In genomic region chr13:101810667-101811066, GRCm38 (mm10) we compare ENCODE assay signal across 10 mouse cellular contexts. TPM values are rescaled to one million over a fixed set of nuclear protein-coding genes. Genes with fewer than 3 reads are reported as not detected.
DNase-seq lines count a peak whose midpoint lies in the region; ATAC-seq lines count a peak whose summit lies in the region.
"Had no signal": no experiment of that assay in that cellular context is flagged by ENCODE, and none has a peak within 500 bp of the region (broad histone marks: within the 10 kb centered on the region; RNA-seq: fewer than 3 reads in every experiment).

No protein-coding gene starts in this region.

- WGBS in hindbrain, embryonic 11.5 days: 83% methylated on average over 7 of the region's 7 CpGs
- WGBS in forebrain, embryonic 10.5 days: 83% methylated on average over 7 of the region's 7 CpGs

- no peak overlapping the region for H3K4me2 ChIP-seq in hindbrain, embryonic 11.5 days (replicated peaks; ENCODE audit: low read depth, low read length)

- no peak overlapping the region for H3K27ac ChIP-seq in hindbrain, embryonic 11.5 days (ENCODE audit: low read depth, low read length)
- no peak overlapping the region for H3K27ac ChIP-seq in forebrain, embryonic 10.5 days
- H3K27ac ChIP-seq: macrophage had no signal

- DNase-seq in heart, adult 18-20 months: peak; percentile 63 to 78
- no peak for DNase-seq in heart, postnatal 10 days
- DNase-seq in adipocyte (ENCODE audit: low spot score): peak; percentile 59
- peak; percentile 86 for DNase-seq in fat pad, adult 2 months (ENCODE audit: extremely low read depth, low read depth, low spot score)
- peak; percentile 31 for DNase-seq in left cerebral cortex, adult 11 months (ENCODE audit: low spot score)
- no peak for DNase-seq in urinary bladder, postnatal 14 days (ENCODE audit: low spot score)
- DNase-seq in hindbrain, embryonic 11.5 days (ENCODE audit: low spot score): no peak
- no peak for DNase-seq in forebrain, embryonic 10.5 days (ENCODE audit: extremely low spot score, low spot score)

- no peaks in the 10 kb centered on the region for H3K4me1 ChIP-seq in hindbrain, embryonic 11.5 days (replicated peaks; ENCODE audit: control insufficient read depth, insufficient read depth, low read length)
- H3K4me1 ChIP-seq in forebrain, embryonic 10.5 days: peaks cover 25% of the 10 kb centered on the region

- no peak overlapping the region for H3K4me3 ChIP-seq in hindbrain, embryonic 11.5 days (ENCODE audit: low read depth, low read length)
- no peak overlapping the region for H3K4me3 ChIP-seq in forebrain, embryonic 10.5 days

- ATAC-seq in hindbrain, embryonic 11.5 days (ENCODE audit: low FRiP score): no peak

- intact Hi-C loops in heart, postnatal 10 days (cut with DNase I): no loop called here

- no peaks in the 10 kb centered on the region for H3K9me3 ChIP-seq in hindbrain, embryonic 11.5 days (ENCODE audit: control insufficient read depth, low read length)
- no peaks in the 10 kb centered on the region for H3K9me3 ChIP-seq in forebrain, embryonic 10.5 days

- no peaks in the 10 kb centered on the region for H3K36me3 ChIP-seq in hindbrain, embryonic 11.5 days (ENCODE audit: control insufficient read depth, insufficient read depth, low read length)
- no peaks in the 10 kb centered on the region for H3K36me3 ChIP-seq in forebrain, embryonic 10.5 days (replicated peaks)

- H3K9ac ChIP-seq in hindbrain, embryonic 11.5 days (ENCODE audit: low read depth, low read length): no peak overlapping the region

- H3K27me3 ChIP-seq in hindbrain, embryonic 11.5 days (ENCODE audit: control insufficient read depth, insufficient read depth, low read length): no peaks in the 10 kb centered on the region
- H3K27me3 ChIP-seq in forebrain, embryonic 10.5 days (ENCODE audit: poor library complexity, severe bottlenecking): 0 out of 2 replicates have a peak, but pooled peaks cover 6% of the 10 kb centered on the region
- H3K27me3 ChIP-seq: CH12.LX had no signal

RNA-seq across cellular contexts. Expression of gene Pik3r1, which starts 42.6 kb away (rescaled TPM):
- total RNA-seq in heart, adult 18-20 months (2021): 100 to 1,000 TPM; 103 to 142 TPM
- total RNA-seq in heart, postnatal 10 days (2021): 10 to 100 TPM; 42.0 to 84.3 TPM
- 19.0 and 29.8 TPM in 2 replicates for polyA plus RNA-seq in hindbrain, embryonic 11.5 days (2014; fragmentation: Nextera tagmentation; extraction: Ambion mirVana)
- polyA plus RNA-seq in forebrain, embryonic 10.5 days (2016; fragmentation: Nextera tagmentation; extraction: Ambion mirVana): 11.5 and 12.5 TPM in 2 replicates

Comparison
In these comparisons a context has a peak if more than half of its experiments do, and no peak if none do; other contexts are left out.
1. DNase-seq: peak in heart, adult 18-20 months (2 of 2), adipocyte (single experiment), fat pad, adult 2 months (single experiment) and left cerebral cortex, adult 11 months (single experiment); none in heart, postnatal 10 days (0 of 2), urinary bladder, postnatal 14 days (single experiment), hindbrain, embryonic 11.5 days (single experiment) and forebrain, embryonic 10.5 days (single experiment).